In genomic region chr15:79192450-79192849, GRCm38 (mm10) we compare ENCODE assay signal across 11 mouse cellular contexts. TPM values are rescaled to one million over a fixed set of nuclear protein-coding genes. Genes with fewer than 3 reads are reported as not detected.
DNase-seq lines count a peak whose midpoint lies in the region; ATAC-seq and TF ChIP-seq lines count a peak whose summit lies in the region.
"Had no signal": no experiment of that assay in that cellular context is flagged by ENCODE, and none has a peak within 500 bp of the region (broad histone marks: within the 10 kb centered on the region; RNA-seq: fewer than 3 reads in every experiment).

No protein-coding gene starts in this region.

- H3K36me3 ChIP-seq in intestine, embryonic 14.5 days (ENCODE audit: control insufficient read depth, insufficient read depth, low read length), result no peaks in the 10 kb centered on the region
- no peaks in the 10 kb centered on the region for H3K36me3 ChIP-seq in intestine, postnatal 0 days (ENCODE audit: control insufficient read depth, insufficient read depth)
- H3K36me3 ChIP-seq in embryonic facial prominence, embryonic 10.5 days (replicated peaks), result no peaks in the 10 kb centered on the region
- no peaks in the 10 kb centered on the region for H3K36me3 ChIP-seq in hindbrain, embryonic 11.5 days (ENCODE audit: control insufficient read depth, insufficient read depth, low read length)
- H3K36me3 ChIP-seq in midbrain, postnatal 0 days (ENCODE audit: insufficient read depth, low read length), result no peaks in the 10 kb centered on the region

- H3K4me3 ChIP-seq in intestine, embryonic 14.5 days (ENCODE audit: low read depth, low read length), result no peak overlapping the region
- no peak overlapping the region for H3K4me3 ChIP-seq in intestine, postnatal 0 days (ENCODE audit: low read depth, low read length)
- H3K4me3 ChIP-seq in embryonic facial prominence, embryonic 10.5 days, result peak overlapping the region; percentile 42; the same call in 1 of the 2 replicates
- H3K4me3 ChIP-seq in hindbrain, embryonic 11.5 days (ENCODE audit: low read depth, low read length), result no peak overlapping the region
- no peak overlapping the region for H3K4me3 ChIP-seq in midbrain, postnatal 0 days (ENCODE audit: low read depth, low read length)

- H3K4me2 ChIP-seq in intestine, embryonic 14.5 days (ENCODE audit: low read length), result no peak overlapping the region
- H3K4me2 ChIP-seq in intestine, postnatal 0 days (replicated peaks; ENCODE audit: low read depth), result no peak overlapping the region
- peak overlapping the region; percentile 28; the same call in 1 of the 2 replicates for H3K4me2 ChIP-seq in hindbrain, embryonic 11.5 days (replicated peaks; ENCODE audit: low read depth, low read length)
- no peak overlapping the region for H3K4me2 ChIP-seq in midbrain, postnatal 0 days (ENCODE audit: low read depth, low read length, poor library complexity, severe bottlenecking)

- H3K27ac ChIP-seq in intestine, embryonic 14.5 days (ENCODE audit: low read depth), result peak overlapping the region; percentile 9; the same call in 1 of the 2 replicates
- no peak overlapping the region for H3K27ac ChIP-seq in intestine, postnatal 0 days (ENCODE audit: low read depth, low read length)
- H3K27ac ChIP-seq in embryonic facial prominence, embryonic 10.5 days (replicated peaks), result peak overlapping the region; percentile 87
- H3K27ac ChIP-seq in hindbrain, embryonic 11.5 days (ENCODE audit: low read depth, low read length), result peak overlapping the region; percentile 89
- H3K27ac ChIP-seq in midbrain, postnatal 0 days (ENCODE audit: low read depth, low read length), result peak overlapping the region; percentile 80; the same call in 1 of the 2 replicates

- no peak overlapping the region for H3K9ac ChIP-seq in intestine, embryonic 14.5 days (ENCODE audit: low read length)
- H3K9ac ChIP-seq in intestine, postnatal 0 days (ENCODE audit: low read depth, low read length), result no peak overlapping the region
- no peak overlapping the region for H3K9ac ChIP-seq in hindbrain, embryonic 11.5 days (ENCODE audit: low read depth, low read length)
- H3K9ac ChIP-seq in midbrain, postnatal 0 days (replicated peaks; ENCODE audit: low read length, poor library complexity, severe bottlenecking), result no peak overlapping the region

- no peaks in the 10 kb centered on the region for H3K4me1 ChIP-seq in intestine, embryonic 14.5 days (replicated peaks; ENCODE audit: control insufficient read depth, insufficient read depth, low read length)
- no peaks in the 10 kb centered on the region for H3K4me1 ChIP-seq in intestine, postnatal 0 days (replicated peaks; ENCODE audit: control insufficient read depth, insufficient read depth, low read length)
- H3K4me1 ChIP-seq in embryonic facial prominence, embryonic 10.5 days, result peaks cover 41% of the 10 kb centered on the region
- H3K4me1 ChIP-seq in hindbrain, embryonic 11.5 days (replicated peaks; ENCODE audit: control insufficient read depth, insufficient read depth, low read length), result peaks cover 7% of the 10 kb centered on the region
- H3K4me1 ChIP-seq in midbrain, postnatal 0 days (ENCODE audit: insufficient read depth, low read length), result peaks cover 9% of the 10 kb centered on the region; the same call in 1 of the 2 replicates

- ATAC-seq in intestine, embryonic 14.5 days (replicated peaks; ENCODE audit: low FRiP score, low TSS enrichment, low read depth), result no peak
- no peak for ATAC-seq in intestine, postnatal 0 days
- peak; percentile 36 for ATAC-seq in hindbrain, embryonic 11.5 days (ENCODE audit: low FRiP score)
- 0 out of 2 replicates have a peak, but pooled peaks have one; percentile 8 for ATAC-seq in midbrain, postnatal 0 days (ENCODE audit: low FRiP score)

- DNase-seq in intestine, embryonic 14.5 days (ENCODE audit: low spot score), result no peak
- DNase-seq in embryonic facial prominence, embryonic 10.5 days (ENCODE audit: low spot score), result no peak
- DNase-seq in hindbrain, embryonic 11.5 days (ENCODE audit: low spot score), result no peak
- no peak for DNase-seq in midbrain, postnatal 0 days (ENCODE audit: low spot score)
- no peak for DNase-seq in right cerebral cortex, postnatal 36 days (ENCODE audit: low spot score in 2 of 2)
- no peak for DNase-seq in layer of hippocampus, adult 11-12 months (ENCODE audit: low spot score)
- no peak for DNase-seq in left cerebral cortex, adult 8-10 months (ENCODE audit: low spot score in 2 of 2)
- DNase-seq: adrenal gland, postnatal 25 days; thymus, adult 18-20 months had no signal

- no peak for TF ChIP-seq CTCF in intestine, postnatal 0 days (IDR thresholded peaks at IDR 0.05; ENCODE audit: low read depth)
- no peak for TF ChIP-seq CTCF in midbrain, postnatal 0 days (IDR thresholded peaks at IDR 0.05)

- H3K27me3 ChIP-seq in intestine, embryonic 14.5 days (replicated peaks; ENCODE audit: control insufficient read depth, insufficient read depth, low read length), result no peaks in the 10 kb centered on the region
- no peaks in the 10 kb centered on the region; the same call in 1 of the 2 replicates for H3K27me3 ChIP-seq in intestine, postnatal 0 days (replicated peaks; ENCODE audit: control insufficient read depth, insufficient read depth, low read length)
- peaks cover 13% of the 10 kb centered on the region for H3K27me3 ChIP-seq in embryonic facial prominence, embryonic 10.5 days (replicated peaks; ENCODE audit: low read depth, poor library complexity, severe bottlenecking)
- no peaks in the 10 kb centered on the region for H3K27me3 ChIP-seq in hindbrain, embryonic 11.5 days (ENCODE audit: control insufficient read depth, insufficient read depth, low read length)
- no peaks in the 10 kb centered on the region for H3K27me3 ChIP-seq in midbrain, postnatal 0 days (ENCODE audit: insufficient read depth, low read length)

- 92% methylated on average over 6 of the region's 6 CpGs for WGBS in intestine, embryonic 14.5 days
- 89% methylated on average over 6 of the region's 6 CpGs for WGBS in intestine, postnatal 0 days
- 73% methylated on average over 6 of the region's 6 CpGs for WGBS in embryonic facial prominence, embryonic 10.5 days
- 83% methylated on average over 6 of the region's 6 CpGs for WGBS in hindbrain, embryonic 11.5 days
- WGBS in midbrain, postnatal 0 days, result 68% methylated on average over 6 of the region's 6 CpGs

- H3K9me3 ChIP-seq in intestine, embryonic 14.5 days (ENCODE audit: control insufficient read depth, low read length), result no peaks in the 10 kb centered on the region
- H3K9me3 ChIP-seq in intestine, postnatal 0 days (ENCODE audit: control insufficient read depth), result no peaks in the 10 kb centered on the region
- H3K9me3 ChIP-seq in embryonic facial prominence, embryonic 10.5 days, result no peaks in the 10 kb centered on the region
- H3K9me3 ChIP-seq in hindbrain, embryonic 11.5 days (ENCODE audit: control insufficient read depth, low read length), result no peaks in the 10 kb centered on the region
- no peaks in the 10 kb centered on the region for H3K9me3 ChIP-seq in midbrain, postnatal 0 days (ENCODE audit: low read length)

RNA-seq across cellular contexts. Expression of gene Sox10, which starts 27.4 kb away (rescaled TPM):
- polyA plus RNA-seq in intestine, embryonic 14.5 days (2014; fragmentation: Nextera tagmentation; extraction: Ambion mirVana), result 17.2 TPM in 2 replicates
- polyA plus RNA-seq in intestine, postnatal 0 days (2015; fragmentation: Nextera tagmentation; extraction: Ambion mirVana), result 2.8 and 3.5 TPM in 2 replicates
- 11.4 and 12.9 TPM in 2 replicates for polyA plus RNA-seq in embryonic facial prominence, embryonic 10.5 days (2016; fragmentation: Nextera tagmentation; extraction: Ambion mirVana)
- 11.4 and 16.8 TPM in 2 replicates for polyA plus RNA-seq in hindbrain, embryonic 11.5 days (2014; fragmentation: Nextera tagmentation; extraction: Ambion mirVana)
- 19.2 and 21.1 TPM in 2 replicates for total RNA-seq in midbrain, postnatal 0 days (2014; rRNA removed)
- 6.8 and 8.9 TPM in 2 replicates for polyA plus RNA-seq in midbrain, postnatal 0 days (2015; fragmentation: Nextera tagmentation; extraction: Ambion mirVana)
- total RNA-seq in left cerebral cortex, adult 8-10 months (2022), result 10 to 100 TPM; 30.5 to 36.3 (median 32.6) TPM
- total RNA-seq: neutrophil, adult 5-6 weeks had no signal

RNA-seq across cellular contexts. Expression of gene Pick1, which starts 36.5 kb away (rescaled TPM):
- polyA plus RNA-seq in intestine, embryonic 14.5 days (2014; fragmentation: Nextera tagmentation; extraction: Ambion mirVana), result 28.3 and 30.1 TPM in 2 replicates
- polyA plus RNA-seq in intestine, postnatal 0 days (2015; fragmentation: Nextera tagmentation; extraction: Ambion mirVana), result 21.9 and 24.6 TPM in 2 replicates
- 45.6 and 50.1 TPM in 2 replicates for polyA plus RNA-seq in embryonic facial prominence, embryonic 10.5 days (2016; fragmentation: Nextera tagmentation; extraction: Ambion mirVana)
- 23.5 and 28.0 TPM in 2 replicates for polyA plus RNA-seq in hindbrain, embryonic 11.5 days (2014; fragmentation: Nextera tagmentation; extraction: Ambion mirVana)
- 65.8 and 81.1 TPM in 2 replicates for total RNA-seq in midbrain, postnatal 0 days (2014; rRNA removed)
- 78.1 and 84.2 TPM in 2 replicates for polyA plus RNA-seq in midbrain, postnatal 0 days (2015; fragmentation: Nextera tagmentation; extraction: Ambion mirVana)
- 10 to 100 TPM; 47.2 to 56.8 (median 52.7) TPM for total RNA-seq in left cerebral cortex, adult 8-10 months (2022)

RNA-seq across cellular contexts. Expression of gene Gm49486, which starts 36.7 kb away (rescaled TPM):
- polyA plus RNA-seq in intestine, embryonic 14.5 days (2014; fragmentation: Nextera tagmentation; extraction: Ambion mirVana), result 0.30 and 0.58 TPM in 2 replicates
- 0.14 and 0.30 TPM in 2 replicates for polyA plus RNA-seq in intestine, postnatal 0 days (2015; fragmentation: Nextera tagmentation; extraction: Ambion mirVana)
- polyA plus RNA-seq in embryonic facial prominence, embryonic 10.5 days (2016; fragmentation: Nextera tagmentation; extraction: Ambion mirVana), result 0.29 and 0.35 TPM in 2 replicates
- 0.35 and 0.68 TPM in 2 replicates for polyA plus RNA-seq in hindbrain, embryonic 11.5 days (2014; fragmentation: Nextera tagmentation; extraction: Ambion mirVana)
- total RNA-seq in midbrain, postnatal 0 days (2014; rRNA removed), result 1.8 and 3.7 TPM in 2 replicates
- 1.1 and 2.0 TPM in 2 replicates for polyA plus RNA-seq in midbrain, postnatal 0 days (2015; fragmentation: Nextera tagmentation; extraction: Ambion mirVana)
- 1 to 10 TPM in 1 of 4 experiments, under 1 TPM in 3; 0.18 to 1.2 (median 0.63) TPM for total RNA-seq in left cerebral cortex, adult 8-10 months (2022)
- total RNA-seq: adrenal gland, postnatal 25 days had no signal

RNA-seq across cellular contexts. Expression of gene 1700088E04Rik, which starts 51.4 kb away (rescaled TPM):
- polyA plus RNA-seq in intestine, embryonic 14.5 days (2014; fragmentation: Nextera tagmentation; extraction: Ambion mirVana), result 7.4 and 8.2 TPM in 2 replicates
- polyA plus RNA-seq in intestine, postnatal 0 days (2015; fragmentation: Nextera tagmentation; extraction: Ambion mirVana), result 4.2 and 5.2 TPM in 2 replicates
- polyA plus RNA-seq in embryonic facial prominence, embryonic 10.5 days (2016; fragmentation: Nextera tagmentation; extraction: Ambion mirVana), result 8.0 and 8.2 TPM in 2 replicates
- polyA plus RNA-seq in hindbrain, embryonic 11.5 days (2014; fragmentation: Nextera tagmentation; extraction: Ambion mirVana), result 13.5 and 15.0 TPM in 2 replicates
- total RNA-seq in midbrain, postnatal 0 days (2014; rRNA removed), result 9.5 and 11.7 TPM in 2 replicates
- 15.9 and 21.6 TPM in 2 replicates for polyA plus RNA-seq in midbrain, postnatal 0 days (2015; fragmentation: Nextera tagmentation; extraction: Ambion mirVana)
- total RNA-seq in left cerebral cortex, adult 8-10 months (2022), result 10 to 100 TPM; 10.1 to 14.4 (median 11.3) TPM

RNA-seq across cellular contexts. Expression of gene Polr2f, which starts 51.6 kb away (rescaled TPM):
- polyA plus RNA-seq in intestine, embryonic 14.5 days (2014; fragmentation: Nextera tagmentation; extraction: Ambion mirVana), result 398 and 414 TPM in 2 replicates
- polyA plus RNA-seq in intestine, postnatal 0 days (2015; fragmentation: Nextera tagmentation; extraction: Ambion mirVana), result 256 and 266 TPM in 2 replicates
- polyA plus RNA-seq in embryonic facial prominence, embryonic 10.5 days (2016; fragmentation: Nextera tagmentation; extraction: Ambion mirVana), result 414 and 440 TPM in 2 replicates
- 336 and 363 TPM in 2 replicates for polyA plus RNA-seq in hindbrain, embryonic 11.5 days (2014; fragmentation: Nextera tagmentation; extraction: Ambion mirVana)
- 59.7 and 67.5 TPM in 2 replicates for total RNA-seq in midbrain, postnatal 0 days (2014; rRNA removed)
- 341 and 344 TPM in 2 replicates for polyA plus RNA-seq in midbrain, postnatal 0 days (2015; fragmentation: Nextera tagmentation; extraction: Ambion mirVana)
- 100 to 1,000 TPM in 2 of 4 experiments, 10 to 100 TPM in 2; 83.7 to 108 (median 99.6) TPM for total RNA-seq in left cerebral cortex, adult 8-10 months (2022)

Comparison
In these comparisons a context has a peak if more than half of its experiments do, and no peak if none do; other contexts are left out.
1. ATAC-seq: peak in hindbrain, embryonic 11.5 days (single experiment) and midbrain, postnatal 0 days (single experiment); none in intestine, embryonic 14.5 days (single experiment) and intestine, postnatal 0 days (single experiment).